Mouse (Mus musculus): ENCODE measurements around the gene Tmie. TPM values are rescaled to one million over a fixed set of nuclear protein-coding genes. Genes with fewer than 3 reads are reported as not detected.

The Tmie gene
- polyA plus RNA-seq, 1 experiment from 2014 or later, result 1.2 TPM

GRCm38 (mm10) chr9:110857781-110858472 lies 22.0 kb downstream of the Tmie start, which contains the start of gene Prss50:
Prss50 (plus strand) TSS chr9:110857967.
- 8% methylated on average over 49 of the region's 50 CpGs for WGBS
- H3K27me3 ChIP-seq, result peaks cover 30% of the 10 kb centered on the region
- H3K4me1 ChIP-seq (replicated peaks), result peaks cover 7% of the 10 kb centered on the region
- no peak within 1 kb of the TSS for H3K27ac ChIP-seq
- H3K4me2 ChIP-seq, result peak within 1 kb of the TSS; percentile 50
- peak within 1 kb of the TSS; percentile 43; the same call in 1 of the 2 replicates for H3K9ac ChIP-seq
- no peak for ATAC-seq (ENCODE audit: low FRiP score)
- H3K36me3 ChIP-seq, result no peaks in the 10 kb centered on the region
- peak within 1 kb of the TSS; percentile 31 for H3K4me3 ChIP-seq
- no peaks in the 10 kb centered on the region for H3K9me3 ChIP-seq

- H3K4me2 ChIP-seq, result no peak overlapping the region
- peaks cover 30% of the 10 kb centered on the region for H3K27me3 ChIP-seq
- no peak overlapping the region for H3K9ac ChIP-seq
- H3K4me3 ChIP-seq, result no peak overlapping the region
- H3K36me3 ChIP-seq, result no peaks in the 10 kb centered on the region
- WGBS, result 77% methylated on average over 4 of the region's 4 CpGs
- no peak for ATAC-seq (ENCODE audit: low FRiP score)
- peaks cover 7% of the 10 kb centered on the region for H3K4me1 ChIP-seq (replicated peaks)
- H3K27ac ChIP-seq, result no peak overlapping the region
- H3K9me3 ChIP-seq, result no peaks in the 10 kb centered on the region
Measured at GRCm38 (mm10) chr9:110856920-110857319, 23.0 kb downstream of the Tmie start.

- Histone ChIP-seq H3K36me3 (no peaks in the 10 kb centered on the region), H3K4me2 (no peak overlapping the region), H3K4me1 (replicated peaks) (peaks cover 7% of the 10 kb centered on the region), H3K27ac (no peak overlapping the region), H3K4me3 (no peak overlapping the region), H3K9me3 (no peaks in the 10 kb centered on the region), H3K27me3 (peaks cover 26% of the 10 kb centered on the region), H3K9ac (no peak overlapping the region)
- no peak for ATAC-seq (ENCODE audit: low FRiP score)
- WGBS, result 83% methylated on average over 7 of the region's 7 CpGs
Measured at GRCm38 (mm10) chr9:110855903-110856302, 24.0 kb downstream of the Tmie start.

- Histone ChIP-seq H3K27ac (no peak overlapping the region), H3K9me3 (no peaks in the 10 kb centered on the region), H3K9ac (no peak overlapping the region), H3K4me3 (no peak overlapping the region), H3K4me2 (no peak overlapping the region), H3K4me1 (replicated peaks) (no peaks in the 10 kb centered on the region), H3K27me3 (no peaks in the 10 kb centered on the region), H3K36me3 (no peaks in the 10 kb centered on the region)
- no peak for ATAC-seq (ENCODE audit: low FRiP score)
- 81% methylated on average over 7 of the region's 7 CpGs for WGBS
Measured at GRCm38 (mm10) chr9:110849162-110849561, 30.8 kb downstream of the Tmie start.

GRCm38 (mm10) chr9:110844206-110844605 lies 35.7 kb downstream of the Tmie start, which contains the start of gene Prss46:
Prss46 (plus strand) TSS chr9:110844506.
- ATAC-seq (ENCODE audit: low FRiP score), result no peak
- H3K9me3 ChIP-seq, result no peaks in the 10 kb centered on the region
- H3K4me1 ChIP-seq (replicated peaks), result 0 out of 2 replicates have a peak, but pooled peaks cover 2% of the 10 kb centered on the region
- no peak within 1 kb of the TSS for H3K27ac ChIP-seq
- H3K4me2 ChIP-seq, result no peak within 1 kb of the TSS
- 86% methylated on average over 10 of the region's 10 CpGs for WGBS
- H3K36me3 ChIP-seq, result no peaks in the 10 kb centered on the region
- H3K27me3 ChIP-seq, result no peaks in the 10 kb centered on the region
- no peak within 1 kb of the TSS for H3K4me3 ChIP-seq
- H3K9ac ChIP-seq, result no peak within 1 kb of the TSS

- no peaks in the 10 kb centered on the region for H3K36me3 ChIP-seq
- H3K4me3 ChIP-seq, result no peak overlapping the region
- 0 out of 2 replicates have a peak, but pooled peaks cover 2% of the 10 kb centered on the region for H3K4me1 ChIP-seq (replicated peaks)
- no peaks in the 10 kb centered on the region for H3K9me3 ChIP-seq
- WGBS, result 82% methylated on average over 2 of the region's 2 CpGs
- no peak for ATAC-seq (ENCODE audit: low FRiP score)
- no peak overlapping the region for H3K9ac ChIP-seq
- no peak overlapping the region for H3K4me2 ChIP-seq
- no peaks in the 10 kb centered on the region for H3K27me3 ChIP-seq
- H3K27ac ChIP-seq, result no peak overlapping the region
Measured at GRCm38 (mm10) chr9:110841438-110841837, 38.5 kb downstream of the Tmie start.

- Histone ChIP-seq H3K9me3 (no peaks in the 10 kb centered on the region), H3K27me3 (no peaks in the 10 kb centered on the region), H3K4me2 (no peak overlapping the region), H3K4me3 (no peak overlapping the region), H3K27ac (no peak overlapping the region), H3K9ac (no peak overlapping the region), H3K4me1 (replicated peaks) (0 out of 2 replicates have a peak, but pooled peaks cover 2% of the 10 kb centered on the region), H3K36me3 (no peaks in the 10 kb centered on the region)
- ATAC-seq (ENCODE audit: low FRiP score), result no peak
- 77% methylated on average over 6 of the region's 6 CpGs for WGBS
Measured at GRCm38 (mm10) chr9:110840905-110841304, 39.0 kb downstream of the Tmie start.

- 57% methylated on average over 2 of the region's 2 CpGs for WGBS
Measured at GRCm38 (mm10) chr9:110836112-110836511, 43.8 kb downstream of the Tmie start.

GRCm38 (mm10) chr9:110834961-110835360 lies 45.0 kb downstream of the Tmie start:
- Histone ChIP-seq H3K4me1 (replicated peaks) (no peaks in the 10 kb centered on the region; the same call in 1 of the 2 replicates), H3K4me3 (no peak overlapping the region), H3K4me2 (no peak overlapping the region), H3K27ac (no peak overlapping the region), H3K9me3 (no peaks in the 10 kb centered on the region), H3K36me3 (no peaks in the 10 kb centered on the region), H3K27me3 (no peaks in the 10 kb centered on the region), H3K9ac (no peak overlapping the region)
- WGBS, result 33% methylated on average over 10 of the region's 10 CpGs
- ATAC-seq (ENCODE audit: low FRiP score), result no peak

More at GRCm38 (mm10) chr9:110836112-110836511, 43.8 kb downstream of the Tmie start:
- Histone ChIP-seq H3K36me3 (no peaks in the 10 kb centered on the region), H3K4me3 (no peak overlapping the region), H3K9ac (no peak overlapping the region), H3K4me1 (replicated peaks) (peaks cover 2% of the 10 kb centered on the region; the same call in 1 of the 2 replicates), H3K27me3 (no peaks in the 10 kb centered on the region), H3K9me3 (no peaks in the 10 kb centered on the region), H3K4me2 (no peak overlapping the region), H3K27ac (no peak overlapping the region)
- no peak for ATAC-seq (ENCODE audit: low FRiP score)

GRCm38 (mm10) chr9:110834411-110834810 lies 45.5 kb downstream of the Tmie start, which contains the start of gene Prss45:
Prss45 (plus strand) TSS chr9:110834588.
- no peak within 1 kb of the TSS for H3K4me3 ChIP-seq
- H3K9ac ChIP-seq, result no peak within 1 kb of the TSS
- no peaks in the 10 kb centered on the region for H3K9me3 ChIP-seq
- H3K27ac ChIP-seq, result no peak within 1 kb of the TSS
- no peak within 1 kb of the TSS for H3K4me2 ChIP-seq
- no peak for ATAC-seq (ENCODE audit: low FRiP score)
- no peaks in the 10 kb centered on the region for H3K27me3 ChIP-seq
- WGBS, result 84% methylated on average over 19 of the region's 19 CpGs
- no peaks in the 10 kb centered on the region; the same call in 1 of the 2 replicates for H3K4me1 ChIP-seq (replicated peaks)
- H3K36me3 ChIP-seq, result no peaks in the 10 kb centered on the region

GRCm38 (mm10) chr9:110833021-110833420 lies 46.9 kb downstream of the Tmie start:
- no peaks in the 10 kb centered on the region for H3K36me3 ChIP-seq
- H3K9ac ChIP-seq, result no peak overlapping the region
- H3K4me1 ChIP-seq (replicated peaks), result no peaks in the 10 kb centered on the region; the same call in 1 of the 2 replicates
- H3K27ac ChIP-seq, result no peak overlapping the region
- H3K4me2 ChIP-seq, result no peak overlapping the region
- WGBS, result 78% methylated on average over 5 of the region's 5 CpGs
- no peak overlapping the region for H3K4me3 ChIP-seq
- no peak for ATAC-seq (ENCODE audit: low FRiP score)
- H3K9me3 ChIP-seq, result no peaks in the 10 kb centered on the region
- no peaks in the 10 kb centered on the region for H3K27me3 ChIP-seq

GRCm38 (mm10) chr9:110826390-110826789 lies 53.5 kb downstream of the Tmie start, which contains the start of gene Prss43:
Prss43 (plus strand) TSS chr9:110826690.
- Histone ChIP-seq H3K9me3 (no peaks in the 10 kb centered on the region), H3K27me3 (0 out of 2 replicates have a peak, but pooled peaks cover 4% of the 10 kb centered on the region), H3K36me3 (no peaks in the 10 kb centered on the region), H3K4me2 (no peak within 1 kb of the TSS), H3K9ac (no peak within 1 kb of the TSS), H3K27ac (no peak within 1 kb of the TSS), H3K4me3 (no peak within 1 kb of the TSS), H3K4me1 (replicated peaks) (no peaks in the 10 kb centered on the region)
- ATAC-seq (ENCODE audit: low FRiP score), result no peak
- 83% methylated on average over 3 of the region's 3 CpGs for WGBS

GRCm38 (mm10) chr9:110825832-110826231 lies 54.1 kb downstream of the Tmie start:
- ATAC-seq (ENCODE audit: low FRiP score), result no peak
- Histone ChIP-seq H3K9me3 (no peaks in the 10 kb centered on the region), H3K27ac (no peak overlapping the region), H3K9ac (no peak overlapping the region), H3K4me1 (replicated peaks) (no peaks in the 10 kb centered on the region), H3K36me3 (no peaks in the 10 kb centered on the region), H3K4me3 (no peak overlapping the region), H3K27me3 (0 out of 2 replicates have a peak, but pooled peaks cover 4% of the 10 kb centered on the region), H3K4me2 (no peak overlapping the region)
- 71% methylated on average over 7 of the region's 7 CpGs for WGBS

Data from hindbrain, embryonic 13.5 days (tissue).